Mouse (Mus musculus) liver, embryonic 15.5 days (tissue): Measurements from ENCODE around the gene Pabpc4l. TPM values are rescaled to one million over a fixed set of nuclear protein-coding genes. Genes with fewer than 3 reads are reported as not detected.
"Not testable (repeated sequence)": the region's sequence is repeated elsewhere in the genome, so short reads cannot be mapped to it uniquely, and the experiment has no call there.

Experiments
- ATAC-seq: fragments of 200-750 bp; cut with Nextera tagmentation; 2 replicates; pipeline ENCODE4 v1.8.0; 2017; ENCODE audit warnings: moderate number of reproducible peaks, mild to moderate bottlenecking, moderate library complexity; ENCODE audit not compliant: insufficient read depth
- H3K27ac ChIP-seq: fragments of 300-500 bp; sonication (generic); replicated peaks from 2 replicates; pipeline ENCODE4 v1.5.1; 2015; ENCODE audit warnings: mild to moderate bottlenecking, inconsistent platforms
- H3K27me3 ChIP-seq: fragments of 300-500 bp; sonication (generic); 2 replicates; pipeline ENCODE4 v1.6.1; 2015; ENCODE audit warnings: mild to moderate bottlenecking, inconsistent platforms
- H3K36me3 ChIP-seq: fragments of 300-500 bp; sonication (generic); replicated peaks from 2 replicates; pipeline ENCODE4 v1.6.1; 2015; ENCODE audit warnings: moderate library complexity, mild to moderate bottlenecking, inconsistent platforms
- H3K4me1 ChIP-seq: fragments of 300-500 bp; sonication (generic); replicated peaks from 2 replicates; pipeline ENCODE4 v1.6.1; 2015; ENCODE audit warnings: inconsistent platforms
- H3K4me2 ChIP-seq: fragments of 300-500 bp; sonication (generic); 2 replicates; pipeline ENCODE4 v1.6.1; 2015; ENCODE audit warnings: moderate library complexity, mild to moderate bottlenecking, inconsistent platforms
- H3K4me3 ChIP-seq: fragments of 300-500 bp; sonication (generic); replicated peaks from 2 replicates; pipeline ENCODE4 v1.5.1; 2015; ENCODE audit warnings: mild to moderate bottlenecking, inconsistent platforms
- H3K9ac ChIP-seq: fragments of 300-500 bp; sonication (generic); 2 replicates; pipeline ENCODE4 v1.6.1; 2015; ENCODE audit warnings: moderate library complexity, mild to moderate bottlenecking, inconsistent platforms
- H3K9me3 ChIP-seq: fragments of 300-500 bp; sonication (generic); replicated peaks from 2 replicates; pipeline ENCODE4 v1.6.1; 2016; ENCODE audit warnings: inconsistent platforms
- WGBS: fragments of 180-500 bp; shearing (Covaris S2); methylation state at CpG from one replicate; pipeline ENCODE4 v1.1.7; 2015; ENCODE audit warnings: mixed read lengths; ENCODE audit not compliant: insufficient replicate concordance; 5-methylcytosine and 5-hydroxymethylcytosine counted together
- polyA plus RNA-seq: library from polyadenylated mRNA; unstranded; fragments of >200 nt; fragmentation: Nextera tagmentation; extraction: Ambion mirVana; gene quantifications from 2 replicates; pipeline ENCODE4 v1.2.1, GENCODE M21; 2015

The Pabpc4l gene
- polyA plus RNA-seq, result 0.64 and 0.79 TPM in 2 replicates

DNA sequence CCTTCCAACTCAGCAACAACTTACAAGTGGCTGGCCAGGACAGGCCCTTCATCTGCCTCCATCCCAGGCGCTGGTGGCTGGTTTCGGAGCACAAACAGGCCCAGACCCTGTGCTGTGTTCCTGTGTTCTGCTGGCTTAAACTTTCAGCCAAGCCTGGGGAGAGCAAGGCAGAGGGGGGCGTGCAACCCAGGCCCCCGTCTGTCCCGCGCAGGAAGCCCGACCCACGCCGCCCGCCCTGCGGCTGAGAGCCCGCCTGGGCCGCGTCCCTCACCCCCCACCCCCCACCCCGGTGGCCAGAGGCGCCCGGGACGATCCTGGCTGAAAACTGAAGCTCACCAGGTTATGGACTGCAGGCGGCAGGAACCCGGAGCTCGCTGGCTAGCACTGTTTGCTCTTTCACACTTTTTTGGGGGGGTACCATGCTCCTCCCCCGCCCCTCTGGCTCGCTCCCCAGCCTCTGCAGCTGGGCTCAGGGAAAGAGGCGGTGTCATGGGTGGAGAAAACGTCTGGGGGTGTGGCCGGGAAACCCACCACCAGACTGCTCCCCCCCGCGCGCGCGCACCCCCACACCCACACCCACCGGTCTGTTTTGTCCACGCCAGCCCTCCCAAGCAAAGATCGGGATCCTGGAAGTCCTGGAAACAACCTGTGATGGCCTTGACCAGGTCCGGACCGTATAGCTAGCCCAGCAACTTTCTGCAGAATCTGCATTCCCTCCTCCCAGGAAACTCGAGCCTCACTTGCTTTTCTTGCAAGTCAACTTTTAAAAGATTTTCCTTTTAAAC is at the start of gene Pabpc4l:
Gene Pabpc4l (minus strand): TSS at position 739 of the 785 bp plus-strand sequence.
- Histone ChIP-seq H3K4me1 (no peaks in the 10 kb centered on the region), H3K27ac (no peak within 1 kb of the TSS), H3K4me2 (peak within 1 kb of the TSS; percentile 65), H3K36me3 (no peaks in the 10 kb centered on the region), H3K9ac (no peak within 1 kb of the TSS), H3K4me3 (peak within 1 kb of the TSS; percentile 49), H3K9me3 (no peaks in the 10 kb centered on the region), H3K27me3 (no peaks in the 10 kb centered on the region)
- under 1% methylated on average over 37 of the region's 37 CpGs for WGBS
- ATAC-seq, result 0 out of 2 replicates have a peak, but pooled peaks have one; percentile 42

DNA sequence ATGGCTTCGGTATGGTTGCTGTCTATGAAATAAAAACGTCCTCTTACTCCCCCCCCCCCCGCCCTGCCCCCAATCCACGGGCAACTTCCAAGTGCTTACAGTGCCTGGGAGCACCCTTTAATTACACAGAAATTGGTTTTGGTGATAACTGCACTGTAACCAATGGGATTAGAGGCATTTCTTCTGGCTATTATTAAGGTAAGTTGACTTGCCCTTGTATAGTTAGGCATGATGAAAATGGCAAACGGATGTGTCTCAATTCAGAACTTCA is 42.9 kb upstream of the Pabpc4l start:
- no peaks in the 10 kb centered on the region for H3K9me3 ChIP-seq
- ATAC-seq, result no peak
- WGBS, result 53% methylated on average over 5 of the region's 5 CpGs
- H3K4me2 ChIP-seq, result no peak overlapping the region
- no peaks in the 10 kb centered on the region for H3K36me3 ChIP-seq
- H3K27me3 ChIP-seq, result no peaks in the 10 kb centered on the region
- H3K27ac ChIP-seq, result no peak overlapping the region
- H3K4me1 ChIP-seq, result no peaks in the 10 kb centered on the region
- H3K9ac ChIP-seq, result no peak overlapping the region
- H3K4me3 ChIP-seq, result no peak overlapping the region

DNA sequence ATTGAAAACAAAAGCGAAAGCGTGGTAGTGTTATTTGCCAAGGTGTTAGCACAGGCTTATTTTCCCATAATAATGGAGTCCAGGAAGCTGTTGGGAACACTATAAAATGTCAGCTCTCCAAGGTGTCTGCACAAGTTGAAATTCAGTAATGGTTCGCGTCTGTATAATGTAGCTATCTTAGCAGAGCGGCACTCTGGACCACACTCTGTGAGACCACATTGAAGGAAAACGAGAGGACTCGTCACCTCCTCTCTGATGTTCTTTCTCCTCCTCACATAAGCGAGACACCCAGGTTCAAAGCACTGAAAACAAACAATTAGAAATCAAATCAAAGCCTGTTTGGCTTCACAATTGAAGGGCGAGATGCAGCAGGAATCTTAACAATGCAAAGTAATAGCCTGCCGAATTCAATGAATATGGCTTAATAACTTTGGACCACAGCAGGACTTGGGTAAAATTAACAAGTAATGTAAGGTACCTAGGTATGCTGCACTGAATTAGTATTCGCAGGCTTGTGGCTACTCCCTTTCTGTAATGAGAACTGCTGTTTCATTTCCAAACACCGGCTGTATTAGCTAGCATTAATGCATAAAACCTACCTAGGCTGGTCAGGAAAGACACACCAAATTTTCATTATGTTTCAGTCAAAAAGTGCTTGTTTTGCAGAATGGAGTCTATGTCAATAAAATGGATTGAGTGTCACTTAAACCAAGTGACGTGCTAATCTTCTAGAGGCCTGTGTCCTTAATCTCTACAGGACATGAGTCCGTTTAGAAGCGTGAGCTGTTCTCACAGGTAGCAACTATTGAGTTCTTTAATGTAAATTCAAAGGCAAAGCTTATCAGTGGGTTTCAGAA is 42.3 kb upstream of the Pabpc4l start:
- no peaks in the 10 kb centered on the region for H3K36me3 ChIP-seq
- H3K9ac ChIP-seq, result no peak overlapping the region
- H3K9me3 ChIP-seq, result no peaks in the 10 kb centered on the region
- H3K27ac ChIP-seq, result no peak overlapping the region
- 64% methylated on average over 15 of the region's 15 CpGs for WGBS
- no peaks in the 10 kb centered on the region for H3K4me1 ChIP-seq
- ATAC-seq, result no peak
- H3K4me3 ChIP-seq, result no peak overlapping the region
- no peaks in the 10 kb centered on the region for H3K27me3 ChIP-seq
- no peak overlapping the region for H3K4me2 ChIP-seq

DNA sequence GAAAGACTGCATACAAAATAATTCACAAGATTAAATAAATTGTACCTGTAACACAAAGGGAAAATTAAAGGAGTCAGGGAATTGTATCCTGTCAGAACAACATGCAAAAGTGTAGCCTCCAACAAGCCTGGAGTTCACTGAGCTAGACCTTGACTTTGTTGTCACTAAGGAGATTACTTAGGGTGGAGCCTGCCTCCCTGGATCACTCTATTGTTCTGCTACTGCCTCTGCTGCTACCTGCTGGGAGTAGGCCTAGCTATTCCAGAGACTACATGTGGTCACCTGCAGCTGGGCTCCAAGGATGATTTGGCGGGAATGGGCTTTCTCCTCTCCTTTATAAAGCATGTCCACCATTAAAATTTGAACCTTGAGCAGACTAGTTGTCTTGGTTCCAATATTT is 38.1 kb upstream of the Pabpc4l start:
- H3K4me2 ChIP-seq, H3K4me1 ChIP-seq, ATAC-seq, H3K27me3 ChIP-seq, H3K36me3 ChIP-seq, H3K9me3 ChIP-seq, H3K9ac ChIP-seq, H3K4me3 ChIP-seq, H3K27ac ChIP-seq: not testable (repeated sequence)
- 65% methylated on average over 1 of the region's 1 CpGs for WGBS

DNA sequence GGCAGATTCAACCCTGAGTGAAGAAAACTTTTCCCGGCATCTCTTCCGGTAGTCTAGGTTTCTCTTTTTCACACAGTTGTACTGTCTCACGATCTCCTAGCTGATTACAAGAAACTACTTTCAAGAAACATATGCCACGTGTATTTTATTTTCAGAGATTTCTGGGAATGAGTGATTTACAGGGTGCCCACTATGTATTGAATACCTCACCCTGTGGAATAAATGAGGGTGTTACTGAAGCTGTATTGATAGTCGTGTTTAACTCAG is 180 bp upstream of the Pabpc4l start:
- no peak for ATAC-seq
- no peak overlapping the region for H3K27ac ChIP-seq
- no peaks in the 10 kb centered on the region for H3K9me3 ChIP-seq
- H3K9ac ChIP-seq, result no peak overlapping the region
- H3K4me2 ChIP-seq, result peak overlapping the region; percentile 65
- 9% methylated on average over 5 of the region's 5 CpGs for WGBS
- no peaks in the 10 kb centered on the region for H3K27me3 ChIP-seq
- H3K36me3 ChIP-seq, result no peaks in the 10 kb centered on the region
- no peaks in the 10 kb centered on the region for H3K4me1 ChIP-seq
- H3K4me3 ChIP-seq, result peak overlapping the region; percentile 49

DNA sequence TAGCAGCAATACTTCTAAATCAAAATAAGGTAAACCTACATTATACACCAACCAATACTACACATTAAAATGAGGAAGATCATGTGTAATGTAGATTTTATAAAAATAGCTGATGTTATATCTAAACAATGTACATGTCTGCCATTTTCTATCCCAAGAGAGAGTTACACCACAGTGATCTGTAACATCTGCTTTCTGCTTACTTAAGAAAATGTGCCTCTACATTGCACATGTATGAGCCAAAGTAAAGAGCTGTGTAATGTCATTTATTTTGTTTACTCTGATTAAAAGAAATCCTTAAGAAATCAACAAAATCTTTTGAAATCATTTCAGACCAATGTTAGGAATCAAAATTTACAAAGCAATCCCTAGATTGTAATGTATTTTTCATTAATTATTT is 16.6 kb downstream of the Pabpc4l start:
- no peak overlapping the region for H3K9ac ChIP-seq
- H3K4me1 ChIP-seq, result no peaks in the 10 kb centered on the region
- no peaks in the 10 kb centered on the region for H3K9me3 ChIP-seq
- H3K27ac ChIP-seq, result no peak overlapping the region
- H3K36me3 ChIP-seq, result no peaks in the 10 kb centered on the region
- ATAC-seq, result no peak
- no peak overlapping the region for H3K4me2 ChIP-seq
- no peak overlapping the region for H3K4me3 ChIP-seq
- H3K27me3 ChIP-seq, result no peaks in the 10 kb centered on the region
